Mouse (Mus musculus) cerebellum, adult 8-10 months (tissue): ENCODE measurements around the gene Creb5.

Experiments used
- DNase-seq: peaks from one replicate; pipeline ENCODE4 v3.0.0; 2022

Creb5 gene

DNA sequence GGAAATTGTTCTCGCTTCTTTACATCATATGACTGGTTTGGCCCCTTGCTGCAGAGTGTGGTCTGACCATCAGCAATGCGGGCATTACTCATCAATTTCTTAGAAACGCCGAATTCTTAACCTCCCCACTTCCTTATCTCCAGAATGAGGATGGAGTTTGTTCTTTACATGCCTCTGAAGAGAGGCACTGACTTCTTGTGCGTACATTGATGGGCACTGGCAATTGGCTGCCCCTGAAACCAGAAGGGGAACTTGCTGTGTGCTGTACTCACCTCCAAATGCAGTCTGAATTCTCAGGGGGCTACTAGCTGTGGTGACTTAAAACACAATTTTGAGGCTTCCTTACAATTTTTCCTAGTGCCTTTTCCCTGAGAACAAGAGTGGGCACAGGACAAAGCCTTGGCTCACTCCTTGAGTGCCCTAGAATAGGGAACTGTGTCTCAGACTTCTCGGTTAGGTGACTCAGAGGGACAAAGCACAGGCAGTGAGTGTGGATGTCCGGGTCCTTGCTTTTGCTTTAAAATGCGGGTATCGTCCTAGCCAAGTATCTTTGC lies 161.3 kb downstream of the Creb5 start:
- no peak for DNase-seq

DNA sequence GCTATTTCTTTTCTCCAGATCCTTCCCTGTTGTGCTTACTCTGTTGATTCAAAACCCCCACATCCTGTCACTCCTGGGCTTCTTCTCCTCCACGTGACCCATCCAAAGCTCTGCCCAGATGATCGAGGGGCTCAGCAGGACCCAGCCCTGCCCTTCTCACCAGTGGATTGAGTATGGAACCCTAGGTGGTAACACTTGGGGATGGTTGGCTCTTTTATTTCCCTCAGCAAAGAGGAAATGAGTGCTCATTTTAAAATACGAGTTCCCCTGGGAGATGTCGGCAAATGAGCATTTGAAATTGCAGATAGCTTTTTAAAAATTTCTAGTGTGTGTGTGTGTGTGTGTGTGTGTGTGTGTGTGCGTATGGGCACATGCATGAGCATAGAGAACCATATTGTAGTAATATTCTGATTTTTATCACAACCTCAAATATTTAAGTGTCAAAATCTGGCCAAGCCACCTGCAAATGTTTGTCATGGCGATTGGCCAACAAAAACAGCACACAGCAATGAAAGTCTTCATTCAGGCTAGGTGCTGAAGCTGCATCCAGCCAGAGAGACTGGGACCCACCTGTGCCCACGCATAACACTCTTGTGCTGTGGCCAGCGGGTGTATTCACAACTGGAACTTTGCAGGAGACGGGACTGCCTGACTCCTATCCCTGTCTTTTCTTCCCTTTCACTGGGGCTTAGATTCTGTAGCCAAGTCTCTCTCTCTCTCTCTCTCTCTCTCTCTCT lies 162.5 kb downstream of the Creb5 start:
- DNase-seq, result no peak

GRCm38 (mm10) chr6:53450494-53450893 lies 163.4 kb downstream of the Creb5 start:
- no peak for DNase-seq

GRCm38 (mm10) chr6:53452240-53452639 lies 165.2 kb downstream of the Creb5 start:
- no peak for DNase-seq

- no peak for DNase-seq
These were observed 168.4 kb downstream of the Creb5 start for GRCm38 (mm10) chr6:53455442-53455841.

DNA sequence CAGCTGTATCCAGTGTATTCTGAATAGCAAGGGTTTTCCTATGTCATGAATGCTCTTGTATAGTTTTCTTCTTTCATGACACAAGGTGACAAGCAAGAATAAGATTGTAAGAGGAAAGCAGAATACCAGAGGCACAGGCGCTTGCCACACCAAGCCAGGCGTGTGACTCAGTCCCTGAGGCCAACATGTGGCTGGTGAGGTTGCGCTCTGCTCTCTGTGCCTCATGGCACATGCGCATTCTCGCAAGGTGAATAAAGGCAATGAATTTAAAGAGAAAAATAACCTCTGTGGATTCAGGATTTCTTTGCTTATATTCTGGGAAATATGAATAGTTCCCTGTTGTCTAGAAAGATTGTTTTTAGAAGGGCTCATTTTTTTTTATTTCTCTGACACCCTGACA lies 169.0 kb downstream of the Creb5 start:
- DNase-seq, result no peak

- DNase-seq, result no peak
These were observed 173.1 kb downstream of the Creb5 start for GRCm38 (mm10) chr6:53459995-53460747.

DNA sequence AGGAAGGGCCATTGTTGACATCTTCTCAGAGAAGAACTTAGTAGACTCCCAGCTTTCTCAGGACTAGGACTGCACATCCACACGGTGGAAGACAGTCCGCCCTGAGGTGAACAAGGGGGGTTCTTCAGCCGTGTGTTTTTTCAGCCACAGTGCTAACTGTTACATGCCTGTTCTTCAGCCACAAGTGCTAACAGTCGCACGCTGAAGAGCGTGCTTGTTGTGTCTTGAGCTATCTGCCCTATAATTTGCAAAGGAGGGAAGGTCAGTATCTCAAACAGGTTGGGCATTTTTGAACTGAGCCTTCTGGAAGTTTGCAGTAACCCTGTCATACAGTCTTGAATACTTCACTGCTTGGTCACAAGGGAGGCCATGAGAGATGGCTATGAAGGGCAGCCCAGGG lies 174.0 kb downstream of the Creb5 start:
- no peak for DNase-seq

DNA sequence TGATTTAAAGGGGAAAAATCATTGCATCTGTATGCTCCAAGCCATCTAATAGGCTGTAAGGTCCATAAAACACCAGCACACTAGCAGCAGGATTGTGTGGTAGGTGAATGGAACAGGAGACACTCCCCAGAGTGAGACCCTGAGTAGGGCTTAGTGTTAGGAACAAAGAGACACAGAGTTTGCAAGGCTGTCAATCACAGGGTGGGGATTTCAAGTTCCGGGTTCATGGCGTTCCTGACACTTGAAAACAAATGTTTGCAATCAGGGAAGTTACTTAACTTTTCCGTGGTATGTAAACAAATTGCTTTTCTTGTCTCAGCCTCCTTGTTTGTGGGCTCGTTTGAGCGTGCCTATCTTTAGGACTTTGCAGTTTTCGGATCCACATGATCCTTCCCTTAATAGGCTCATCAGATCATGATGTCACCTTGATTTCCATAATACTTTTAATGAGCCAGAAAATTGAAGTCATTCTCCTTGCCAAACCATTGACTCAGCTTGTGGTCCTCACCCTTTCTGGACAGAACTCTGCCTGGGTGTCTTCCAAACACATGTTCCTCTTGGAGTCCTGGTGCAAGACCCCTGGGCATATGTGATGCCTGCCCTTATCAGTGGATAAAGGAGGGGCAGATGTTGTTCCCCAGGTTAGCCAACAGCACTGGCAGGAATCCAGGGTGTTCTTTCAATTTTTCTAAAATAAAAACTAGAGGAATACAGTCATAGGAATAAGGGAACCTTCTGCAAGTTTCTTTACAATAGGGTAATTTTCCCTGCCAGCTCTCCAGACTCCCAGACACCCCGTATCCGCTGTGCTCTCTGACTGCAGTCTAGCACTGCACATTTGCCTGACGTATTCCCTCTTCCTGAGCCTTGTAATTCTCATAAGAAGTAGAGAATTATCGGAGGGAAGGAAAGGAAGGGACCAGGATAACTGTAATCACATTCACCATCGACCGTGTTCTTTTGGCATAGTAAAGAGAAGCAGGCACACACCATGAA lies 175.0 kb downstream of the Creb5 start:
- no peak for DNase-seq

DNA sequence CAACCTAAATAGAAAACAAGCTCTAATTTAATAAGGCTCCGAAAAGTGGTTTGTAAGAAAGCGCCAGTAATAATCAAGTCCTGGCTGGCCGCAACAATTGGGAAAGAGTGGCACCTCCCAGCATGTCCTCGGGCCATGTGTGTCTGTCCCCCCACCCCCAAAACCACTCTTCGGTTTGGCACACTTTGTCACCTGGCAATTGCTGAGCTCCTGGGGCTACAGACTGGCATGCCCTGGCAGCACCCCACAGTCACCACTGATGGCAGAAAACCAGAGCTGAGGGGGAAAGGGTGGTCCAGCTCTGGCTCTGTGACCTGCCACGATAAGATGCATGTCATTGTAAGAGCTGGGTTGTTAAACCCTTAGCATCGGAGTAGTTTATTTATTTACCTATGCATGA lies 175.7 kb downstream of the Creb5 start:
- no peak for DNase-seq

DNA sequence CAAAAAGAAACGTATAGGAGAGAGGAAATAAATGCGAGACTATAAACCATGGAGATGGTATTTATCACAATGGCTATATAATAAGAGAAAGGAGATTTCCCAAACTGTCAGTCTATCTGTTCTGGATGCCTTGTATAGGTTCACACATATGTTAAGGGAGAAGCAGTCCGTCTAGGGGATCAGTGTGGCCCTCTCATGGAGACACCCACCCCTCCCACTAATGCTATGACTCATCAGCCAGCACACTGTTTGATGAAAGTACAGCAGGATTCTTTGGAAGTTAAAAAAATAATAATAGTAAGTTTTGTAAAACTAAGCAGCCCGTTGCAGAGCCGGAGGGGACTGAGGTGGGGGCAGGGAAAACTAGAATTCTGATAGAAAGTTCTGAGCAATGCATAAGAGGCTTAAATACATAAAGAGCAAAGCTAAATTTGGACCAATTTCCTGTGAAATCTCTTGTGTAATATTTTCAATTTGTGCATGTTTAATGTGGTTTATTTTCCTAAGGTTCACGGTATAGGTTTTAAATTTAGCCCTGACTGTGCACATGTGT lies 176.3 kb downstream of the Creb5 start:
- no peak for DNase-seq

- no peak for DNase-seq
These were observed 182.1 kb downstream of the Creb5 start for GRCm38 (mm10) chr6:53469204-53469603.

GRCm38 (mm10) chr6:53469703-53470102 lies 182.6 kb downstream of the Creb5 start:
- DNase-seq, result no peak

DNA sequence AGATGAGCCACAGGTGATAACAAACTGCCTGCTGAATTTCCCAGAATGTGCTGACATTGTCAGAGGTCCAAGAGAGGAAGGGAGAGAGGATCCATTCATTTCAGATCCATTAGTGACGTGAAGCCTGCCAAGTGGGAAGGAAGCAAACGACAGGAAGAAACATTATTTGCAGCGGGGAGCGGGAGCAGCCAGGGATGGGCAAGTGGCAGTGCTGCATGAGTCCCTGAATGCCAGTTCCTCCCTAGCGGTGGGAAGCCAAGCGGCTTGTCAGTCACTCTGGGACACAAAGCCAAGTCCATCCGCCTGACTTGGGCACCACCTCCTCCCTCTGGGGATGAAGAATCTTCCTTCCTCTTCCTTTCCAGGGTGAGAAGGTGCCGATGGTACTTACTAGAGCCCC lies 183.5 kb downstream of the Creb5 start:
- peak; percentile 56 for DNase-seq

DNA sequence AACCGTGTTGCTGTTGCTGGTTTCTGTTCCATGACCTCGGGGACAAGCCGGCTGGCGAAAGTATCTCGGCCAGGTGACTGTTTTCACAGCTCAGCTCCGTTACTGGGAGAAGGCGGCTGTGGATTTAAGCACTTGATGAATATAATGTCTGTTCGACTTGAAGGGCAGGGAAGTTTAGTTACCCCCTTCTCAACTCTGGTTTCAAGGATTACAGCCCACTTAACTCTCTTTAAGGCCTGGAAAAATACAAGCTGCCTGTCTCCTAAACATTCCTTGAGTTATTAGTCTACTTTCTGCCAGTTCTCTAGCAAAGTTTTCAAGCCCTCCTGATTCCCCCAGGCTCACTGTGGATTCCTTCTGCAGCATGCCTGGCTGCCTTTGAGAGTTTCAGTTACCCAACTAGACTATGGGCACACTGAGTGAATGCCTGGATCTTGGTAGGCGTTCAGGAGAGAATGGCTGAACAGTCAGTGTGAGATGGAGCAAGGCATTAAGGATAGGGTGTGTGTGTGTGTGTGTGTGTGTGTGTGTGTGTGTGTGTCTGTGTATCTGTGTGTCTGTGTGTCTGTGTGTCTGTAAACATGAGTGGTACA lies 184.0 kb downstream of the Creb5 start:
- DNase-seq, result no peak

- no peak for DNase-seq
These were observed 185.7 kb downstream of the Creb5 start for GRCm38 (mm10) chr6:53472751-53473150.

- no peak for DNase-seq
These were observed 190.4 kb downstream of the Creb5 start for GRCm38 (mm10) chr6:53477501-53477900.

- no peak for DNase-seq
These were observed 203.8 kb downstream of the Creb5 start for GRCm38 (mm10) chr6:53490917-53491316.

- DNase-seq, result no peak
These were observed 204.3 kb downstream of the Creb5 start for GRCm38 (mm10) chr6:53491331-53491730.

GRCm38 (mm10) chr6:53493864-53494263 lies 206.8 kb downstream of the Creb5 start:
- DNase-seq, result no peak

- no peak for DNase-seq
These were observed 208.6 kb downstream of the Creb5 start for GRCm38 (mm10) chr6:53495667-53496066.

GRCm38 (mm10) chr6:53496325-53496753 lies 209.3 kb downstream of the Creb5 start:
- peak; percentile 11 for DNase-seq
